Mouse (Mus musculus) left cerebral cortex, adult 8-10 months (tissue): ENCODE measurements at regions not wholly inside any gene's neighbourhood (a gene's known extent, or its start where the extent isn't known, plus 50 kb on each side); places are given as distances from the start of the nearest gene placed in this dataset.
A peak's percentile ranks its signal among the peaks of the same experiment; 100 is the strongest.

Experiments
- DNase-seq, 2 experiments: peaks; one replicate each; pipeline ENCODE4 v3.0.0; 2022; ENCODE audit warnings: low spot score in 2 of 2

GRCm38 (mm10) chr2:174532671-174533363 lies 59.9 kb upstream of the Prelid3b start:
- peak in 1 of 2 experiments; percentile 13 for DNase-seq

- no peak for DNase-seq
These were observed 67.8 kb upstream of the Prelid3b start for GRCm38 (mm10) chr2:174540717-174541116.

- no peak for DNase-seq
These were observed 74.3 kb upstream of the Prelid3b start for GRCm38 (mm10) chr2:174547207-174547606.

GRCm38 (mm10) chr2:174547701-174548100 lies 74.8 kb upstream of the Prelid3b start:
- DNase-seq, result no peak

- DNase-seq, result no peak
These were observed 75.9 kb upstream of the Prelid3b start for GRCm38 (mm10) chr2:174548776-174549175.

- no peak for DNase-seq
These were observed 82.9 kb upstream of the Prelid3b start for GRCm38 (mm10) chr2:174555778-174556177.

- DNase-seq, result no peak
These were observed 81.4 kb upstream of the Zfp831 start for GRCm38 (mm10) chr2:174561828-174562429.

GRCm38 (mm10) chr2:174563917-174564316 lies 79.4 kb upstream of the Zfp831 start:
- no peak for DNase-seq

- DNase-seq, result peak in 1 of 2 experiments; percentile 12
These were observed 78.5 kb upstream of the Zfp831 start for GRCm38 (mm10) chr2:174564817-174565216.

GRCm38 (mm10) chr2:174565891-174566290 lies 77.4 kb upstream of the Zfp831 start:
- DNase-seq, result no peak

GRCm38 (mm10) chr2:174566752-174567151 lies 76.6 kb upstream of the Zfp831 start:
- no peak for DNase-seq

- DNase-seq, result no peak
These were observed 68.4 kb upstream of the Zfp831 start for GRCm38 (mm10) chr2:174574804-174575507.

- no peak for DNase-seq
These were observed 67.8 kb upstream of the Zfp831 start for GRCm38 (mm10) chr2:174575546-174575945.

GRCm38 (mm10) chr2:174580906-174581703 lies 62.2 kb upstream of the Zfp831 start:
- no peak for DNase-seq

- DNase-seq, result peak in 1 of 2 experiments; percentile 83
These were observed 59.1 kb upstream of the Zfp831 start for GRCm38 (mm10) chr2:174584272-174584671.
